Mouse (Mus musculus): ENCODE data around the gene Tomm40l.

Gene Tomm40l

DNA sequence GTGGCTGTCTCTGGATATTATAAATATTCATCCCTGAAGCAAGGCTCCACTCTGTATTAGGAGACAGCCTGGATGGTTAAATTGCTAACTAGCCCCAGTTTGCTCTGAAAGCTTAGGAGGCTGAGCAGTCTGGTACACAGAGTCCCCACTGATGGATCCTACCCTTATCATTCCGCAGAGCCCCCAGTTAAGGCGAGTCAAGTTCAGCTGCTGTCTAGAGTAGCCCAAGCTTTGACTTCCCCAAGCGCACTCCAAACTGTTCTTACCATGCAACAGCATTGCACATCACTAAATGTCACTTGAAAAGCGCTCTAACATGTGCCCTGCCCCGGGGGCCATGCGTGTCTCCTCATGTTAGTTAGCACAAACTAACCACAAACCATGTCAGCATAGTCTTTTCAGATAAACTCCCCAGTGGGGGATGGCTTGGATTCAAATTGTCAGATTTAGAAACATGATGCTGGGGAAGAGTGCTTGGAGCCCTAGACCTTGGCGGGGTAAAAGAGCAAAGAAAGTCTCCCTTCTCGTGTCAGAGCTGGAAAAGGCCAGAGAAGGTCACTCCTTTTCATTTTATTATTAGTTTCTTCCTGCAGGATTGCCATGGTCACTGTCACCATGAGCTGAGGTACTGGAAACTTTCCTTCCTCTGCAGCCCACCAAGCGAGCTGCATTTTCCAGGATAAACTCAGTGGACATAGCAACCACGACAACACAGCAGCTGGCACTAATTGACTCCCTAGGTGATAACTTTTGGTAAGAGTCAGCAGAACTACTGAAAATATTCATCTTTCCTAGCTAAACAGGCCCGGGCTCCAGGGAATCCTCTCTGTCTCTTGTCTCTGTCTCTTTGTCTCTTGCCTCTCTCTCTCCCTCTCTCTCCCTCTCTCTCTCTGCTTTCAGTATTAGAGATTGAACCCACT is 28.1 kb downstream of the Tomm40l start:
- 63% methylated on average over 11 of the region's 11 CpGs for WGBS

DNA sequence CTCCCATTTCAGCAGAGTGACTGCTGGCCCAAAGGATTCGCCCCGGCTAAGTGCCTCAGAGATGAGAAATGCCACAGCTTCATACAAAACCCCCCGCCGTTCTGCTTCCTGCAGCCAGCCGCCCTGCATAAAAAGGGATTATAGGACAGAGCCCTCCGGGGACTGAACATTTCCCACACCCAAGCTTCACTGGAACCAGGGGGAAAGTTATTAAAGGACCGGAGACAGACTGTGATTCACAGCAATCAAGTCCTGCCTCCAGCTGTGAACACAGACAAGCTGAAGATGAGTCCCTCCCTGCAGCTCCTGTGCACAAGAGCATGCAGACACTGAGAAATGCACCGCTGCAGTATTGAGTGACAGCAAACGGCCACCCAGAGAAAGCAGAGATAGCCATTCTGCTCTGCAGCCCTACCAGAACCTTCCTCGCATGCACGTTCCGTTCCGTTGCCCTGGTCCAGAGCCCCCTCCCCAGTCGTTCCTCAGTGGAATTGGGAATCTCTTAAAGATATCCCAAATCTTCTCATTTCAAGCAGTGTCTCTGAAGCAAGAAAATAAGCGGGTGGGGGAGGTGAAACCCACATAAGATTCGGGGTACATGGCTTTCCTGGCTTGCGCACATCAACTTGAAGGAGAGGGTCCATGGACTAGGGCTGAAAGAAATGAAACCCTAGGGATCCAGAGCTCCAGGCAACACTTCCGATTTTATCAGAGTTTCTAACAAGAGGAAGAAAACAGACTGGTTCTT is 29.0 kb downstream of the Tomm40l start:
- WGBS, result 9% methylated on average over 18 of the region's 18 CpGs

DNA sequence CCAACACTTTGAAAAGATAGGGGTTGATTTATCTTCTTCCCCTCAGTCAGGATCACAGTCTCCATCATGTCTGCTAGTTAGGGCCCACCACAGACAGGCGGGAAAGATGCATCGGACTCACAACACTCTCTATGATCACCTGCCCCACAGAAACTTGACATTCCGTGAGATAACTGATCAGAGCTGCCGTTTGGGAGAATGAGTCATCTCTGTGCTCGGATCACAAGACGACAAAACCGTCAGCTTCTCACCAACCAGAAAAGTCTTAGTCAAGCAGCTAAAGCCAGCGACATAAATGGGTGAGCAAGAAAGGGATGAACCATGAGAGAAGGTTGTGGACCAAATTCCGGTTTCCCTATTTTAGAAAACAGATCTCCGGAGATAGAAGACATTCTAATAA is 30.0 kb downstream of the Tomm40l start:
- WGBS, result 61% methylated on average over 10 of the region's 10 CpGs

DNA sequence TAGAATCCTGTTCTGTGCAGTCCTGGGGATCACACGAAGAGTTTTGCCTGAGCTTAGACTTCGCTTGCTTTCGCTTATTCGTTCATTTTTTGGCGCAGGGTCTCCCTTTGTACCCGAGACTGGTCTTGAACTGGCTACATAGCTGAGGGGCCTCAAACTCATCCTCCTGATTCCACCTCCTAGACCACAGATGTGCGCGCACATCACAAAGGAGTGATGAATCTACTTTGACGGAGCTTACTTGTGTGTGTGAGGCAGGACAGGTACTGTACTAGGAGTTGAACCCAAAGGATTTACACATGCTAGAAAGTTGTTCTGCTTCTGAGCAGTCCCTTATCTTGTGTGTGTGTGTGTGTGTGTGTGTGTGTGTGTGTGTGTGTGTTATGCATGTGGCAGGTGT is 31.5 kb downstream of the Tomm40l start:
- WGBS, result 96% methylated on average over 9 of the region's 9 CpGs

DNA sequence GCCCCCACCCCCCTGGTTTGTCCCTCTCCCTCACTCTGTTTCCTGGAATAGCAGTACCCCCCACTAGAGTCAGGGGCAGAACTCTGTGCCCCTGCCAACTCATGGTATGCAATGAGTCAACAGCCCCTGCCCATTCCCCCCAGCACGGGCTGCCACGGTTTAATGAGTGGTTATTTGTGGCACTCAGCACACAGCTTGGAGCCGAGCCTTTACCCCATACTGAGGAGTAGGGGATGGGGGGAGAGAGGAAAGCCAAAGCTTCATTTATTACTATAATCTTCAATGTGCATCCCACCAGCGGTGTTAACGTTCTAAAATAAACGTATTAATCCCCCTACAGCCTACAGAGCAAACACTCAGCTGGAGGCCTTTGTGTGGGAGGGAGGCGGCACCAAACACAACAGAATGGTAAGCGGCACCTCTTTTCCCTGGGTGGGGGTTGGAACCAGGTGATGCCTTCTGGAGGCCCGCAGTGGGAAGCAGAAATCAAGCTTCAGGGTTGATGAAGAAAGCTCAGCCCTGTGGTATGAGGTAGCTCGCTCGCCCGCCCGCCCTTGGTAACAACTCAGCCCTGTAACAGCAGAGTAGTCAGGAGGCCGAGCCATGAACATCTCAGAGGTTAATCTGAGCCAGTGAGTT is 32.7 kb downstream of the Tomm40l start:
- WGBS, result 61% methylated on average over 14 of the region's 14 CpGs

DNA sequence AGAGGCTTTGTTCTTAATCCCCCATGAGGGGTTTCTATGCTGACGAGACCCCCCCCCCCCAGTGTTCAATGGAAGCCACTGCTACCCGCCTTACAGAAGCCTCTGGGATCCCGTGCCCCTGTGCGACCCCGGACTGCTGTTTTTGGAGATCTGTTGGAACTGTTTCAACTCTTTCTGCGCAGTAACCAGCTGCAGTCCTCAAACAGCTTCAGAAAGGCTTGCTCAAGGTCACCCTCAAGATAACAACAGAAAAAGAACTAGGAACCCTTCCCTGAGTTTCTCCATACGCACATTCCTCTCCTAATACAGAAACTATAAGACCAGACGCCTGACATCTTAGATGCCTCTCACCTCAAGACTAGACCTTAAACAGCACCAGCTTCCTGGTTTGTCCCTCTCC is 33.3 kb downstream of the Tomm40l start:
- WGBS, result 25% methylated on average over 8 of the region's 8 CpGs

DNA sequence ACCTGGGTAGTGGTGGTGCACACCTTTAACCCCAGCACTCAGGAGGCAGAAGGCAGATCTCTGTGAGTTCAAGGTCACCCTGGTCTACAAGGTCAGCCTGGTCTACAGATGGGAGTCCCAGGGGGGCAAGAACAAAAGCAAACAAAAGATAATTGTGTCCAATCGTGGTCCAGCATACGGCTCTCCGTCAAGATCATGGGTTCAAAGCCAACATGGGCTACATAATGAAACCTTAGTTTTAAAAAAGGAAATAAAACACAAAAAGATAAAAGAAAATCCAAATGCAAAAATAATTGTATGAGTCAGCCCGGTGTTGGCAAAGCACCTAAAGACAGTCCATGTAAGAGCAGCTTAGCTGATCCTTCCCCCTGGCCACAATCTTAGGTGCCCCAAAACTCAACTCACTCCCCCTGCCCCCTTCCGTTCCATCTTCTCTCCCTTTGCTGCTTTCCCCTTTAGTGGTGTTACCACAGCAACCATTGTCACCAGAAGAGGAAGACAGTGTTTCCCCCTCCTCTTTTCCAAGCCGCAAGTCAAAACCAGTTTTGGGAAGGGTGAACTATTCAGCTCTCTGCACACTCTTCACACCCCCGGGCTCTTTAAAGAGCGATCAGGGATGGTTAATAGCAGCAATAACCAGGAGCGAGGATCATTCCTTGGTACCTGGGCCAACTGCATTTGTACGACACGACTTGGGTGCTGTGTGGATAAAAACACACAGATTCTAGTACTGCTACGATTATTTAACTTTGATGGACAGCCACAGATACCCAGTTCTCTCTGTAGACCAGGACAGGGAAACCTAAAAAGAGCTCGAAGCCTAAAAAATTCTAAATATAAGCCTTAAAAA is 34.2 kb downstream of the Tomm40l start:
- WGBS, result 42% methylated on average over 13 of the region's 13 CpGs

DNA sequence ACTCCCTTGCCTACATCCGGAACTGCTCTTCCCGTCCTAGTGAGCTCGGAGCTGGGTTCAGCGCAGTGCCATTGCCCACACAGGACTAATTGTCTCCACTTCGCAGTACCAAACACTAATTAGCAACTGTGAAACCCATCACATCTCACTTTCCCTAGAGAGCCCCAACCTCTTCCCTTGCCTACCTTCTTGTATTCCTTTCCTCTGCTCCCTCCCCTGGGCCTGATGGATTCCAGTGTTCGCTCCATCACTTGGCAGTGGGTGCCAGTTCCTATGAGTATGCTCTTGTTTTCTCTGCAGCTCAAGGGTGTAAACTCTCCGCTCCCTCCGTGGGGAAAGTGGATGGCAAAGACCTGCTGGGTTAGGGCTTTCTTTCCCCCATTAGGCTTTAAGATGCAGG is 36.7 kb downstream of the Tomm40l start:
- 55% methylated on average over 8 of the region's 8 CpGs for WGBS

DNA sequence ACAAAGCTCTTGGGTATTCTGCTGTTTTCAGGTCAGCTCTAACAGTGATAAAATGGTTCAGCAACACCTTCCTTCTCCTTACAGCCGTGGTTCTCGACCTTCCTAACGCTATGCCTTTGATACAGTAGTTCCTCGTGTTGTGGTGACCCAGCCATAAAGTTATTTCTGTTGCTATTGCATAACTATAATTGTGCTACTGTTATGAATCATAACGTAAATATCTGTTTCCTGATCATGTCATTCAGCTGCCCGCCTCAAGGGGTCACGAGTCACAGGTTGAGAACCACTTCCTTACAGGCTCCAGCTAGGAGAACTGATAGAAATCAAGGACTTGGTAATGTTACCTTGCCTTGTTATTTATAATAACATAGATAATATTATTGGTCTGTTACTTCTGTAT is 38.0 kb downstream of the Tomm40l start:
- WGBS, result 75% methylated on average over 7 of the region's 7 CpGs

DNA sequence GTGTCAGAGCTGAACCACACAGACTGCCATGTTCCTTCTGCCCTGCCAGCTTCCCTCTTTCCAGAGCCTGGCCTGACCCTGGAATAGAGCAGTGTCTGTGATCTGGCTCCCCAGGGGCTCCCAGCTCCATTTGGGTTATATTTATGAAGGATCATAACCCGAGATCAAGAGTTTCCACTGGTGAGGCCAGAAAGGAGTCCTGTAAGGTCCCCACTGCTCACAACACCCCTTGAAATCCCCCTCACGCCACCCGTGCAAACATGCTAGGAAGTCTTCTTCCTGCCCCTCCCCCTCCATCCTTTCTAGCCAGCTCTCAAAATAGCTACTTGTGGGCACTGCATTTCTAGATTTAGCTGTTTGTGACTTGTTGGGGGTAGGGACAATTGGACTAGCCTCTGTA is 38.7 kb downstream of the Tomm40l start:
- 46% methylated on average over 3 of the region's 3 CpGs for WGBS

DNA sequence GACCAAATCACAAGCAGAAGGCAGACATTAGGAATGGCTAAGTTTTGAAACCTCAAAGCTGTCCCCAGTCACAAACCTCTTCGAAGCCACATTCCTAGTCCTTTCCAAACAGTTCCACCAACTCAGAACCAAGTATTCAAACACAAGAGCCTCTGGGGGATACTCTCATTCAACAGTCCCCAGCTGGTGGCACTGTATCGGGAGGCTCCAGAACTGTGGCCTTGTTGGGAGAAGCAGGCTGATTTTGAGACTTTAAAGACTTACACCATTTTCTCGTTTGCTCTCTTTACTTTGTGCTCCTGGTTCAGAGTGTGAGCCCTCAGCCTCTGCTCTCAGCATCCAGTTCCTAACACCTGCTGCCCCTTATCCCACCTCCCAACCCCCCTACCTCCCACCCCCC is 39.3 kb downstream of the Tomm40l start:
- 80% methylated on average over 3 of the region's 3 CpGs for WGBS

DNA sequence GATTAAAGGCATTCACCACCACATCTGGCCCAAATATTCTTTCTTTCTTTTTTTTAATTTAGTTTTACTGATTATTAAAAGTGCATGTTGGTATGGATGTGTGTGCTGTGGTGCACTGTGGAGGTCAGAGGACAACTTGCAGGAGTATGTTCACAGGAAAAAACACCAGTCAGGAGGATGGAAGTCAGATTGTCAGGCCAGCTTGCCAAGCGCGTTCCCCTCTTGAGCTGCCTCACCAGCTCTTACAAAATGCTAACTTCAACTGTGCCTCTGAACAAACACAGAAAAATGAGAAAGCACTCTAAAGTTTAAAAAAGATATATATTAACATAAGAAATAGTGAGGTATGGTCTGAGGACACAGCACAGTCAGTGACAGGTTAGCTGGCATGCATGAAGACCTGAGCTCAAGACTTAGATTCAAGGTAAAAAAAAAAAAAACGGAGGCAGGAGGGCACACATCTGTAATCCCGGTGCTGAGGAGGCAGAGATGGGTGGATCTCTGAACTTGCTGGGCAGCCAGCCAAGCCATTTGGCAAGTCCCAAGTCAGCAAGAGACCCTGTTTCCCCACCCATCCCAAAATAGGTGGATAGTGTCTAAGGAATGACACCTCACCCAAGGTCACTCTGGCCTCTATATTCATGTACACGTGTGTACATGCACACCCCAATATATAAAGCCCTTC is 42.7 kb downstream of the Tomm40l start:
- WGBS, result 68% methylated on average over 5 of the region's 5 CpGs

DNA sequence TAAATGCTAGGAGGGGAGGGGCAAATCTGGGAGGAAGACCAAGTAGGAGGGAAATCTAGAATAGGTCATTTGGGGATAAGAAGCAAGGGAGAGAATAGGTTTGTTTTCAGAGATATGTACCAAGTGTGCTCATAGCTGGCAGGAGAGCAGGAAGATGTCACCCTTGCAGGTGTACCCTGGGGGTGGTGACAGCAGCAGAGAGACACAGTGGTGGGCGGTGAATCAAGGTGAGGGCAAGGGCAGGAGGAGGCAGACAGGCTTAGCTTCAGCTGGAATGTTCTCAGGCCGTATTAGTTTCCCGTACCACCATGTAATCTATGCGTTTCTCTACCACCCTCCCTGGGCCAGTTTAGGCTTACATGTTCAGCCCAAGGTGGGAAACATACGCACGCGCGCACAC is 49.5 kb downstream of the Tomm40l start:
- WGBS, result 91% methylated on average over 8 of the region's 8 CpGs

DNA sequence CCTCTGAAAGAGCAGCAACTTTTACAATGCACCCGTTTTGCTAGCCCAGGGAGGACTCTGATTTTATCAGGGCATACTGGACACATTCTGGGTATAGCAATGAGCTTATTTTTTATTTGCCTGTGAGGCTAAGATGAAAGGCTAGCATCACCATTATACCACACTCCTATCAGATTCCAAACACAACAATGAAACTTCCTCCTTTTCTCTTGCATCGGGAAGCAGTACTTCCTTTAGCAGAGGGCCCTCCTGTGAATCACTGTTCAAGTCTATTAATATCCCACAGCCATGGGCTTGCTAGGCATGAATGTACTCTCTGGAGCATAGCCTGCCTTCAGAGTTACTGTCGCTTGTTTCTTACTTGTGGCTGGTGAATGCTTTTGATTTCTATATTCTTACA is 51.2 kb downstream of the Tomm40l start:
- WGBS, result 34% methylated on average over 3 of the region's 3 CpGs

DNA sequence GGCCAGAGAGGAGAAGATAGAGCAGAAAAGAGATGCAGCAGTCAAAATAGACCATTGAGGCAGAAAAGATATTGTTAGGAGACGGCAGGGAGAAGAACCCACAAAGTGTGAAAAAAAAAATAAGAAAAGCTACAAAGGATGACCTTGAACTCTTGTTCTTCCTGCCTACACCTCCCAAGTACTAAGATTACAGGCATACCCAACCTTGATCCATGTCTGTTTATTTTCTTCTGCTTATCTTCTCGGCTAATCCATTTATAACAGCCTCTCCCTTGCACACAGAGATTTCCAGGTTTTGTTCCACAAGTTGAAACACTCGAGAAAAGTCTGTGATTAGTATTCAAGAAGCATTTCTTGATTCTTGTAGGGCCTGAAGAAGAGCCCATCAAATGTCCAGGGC is 52.4 kb downstream of the Tomm40l start:
- 72% methylated on average over 3 of the region's 3 CpGs for WGBS

DNA sequence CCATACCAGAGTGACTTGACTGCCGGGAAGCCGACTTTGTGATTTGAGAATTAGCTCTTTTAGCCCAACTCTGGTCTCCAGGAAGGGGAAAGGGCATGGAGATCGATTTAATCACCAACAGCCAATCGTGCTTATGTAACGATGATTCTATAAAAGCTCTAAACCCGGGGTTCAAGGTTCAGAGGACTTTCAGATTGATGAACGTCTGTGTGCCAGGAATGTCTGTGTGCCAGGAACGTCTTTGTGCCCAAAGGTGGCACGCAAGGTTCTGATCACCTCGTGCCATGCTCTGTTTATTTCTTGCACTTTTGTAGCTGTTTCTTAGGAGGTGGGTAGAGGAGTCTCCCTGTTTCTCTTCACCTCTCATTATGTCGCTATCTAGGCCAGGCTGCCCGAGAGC is 53.4 kb downstream of the Tomm40l start:
- WGBS, result 88% methylated on average over 12 of the region's 12 CpGs
